In the genomic region with DNA sequence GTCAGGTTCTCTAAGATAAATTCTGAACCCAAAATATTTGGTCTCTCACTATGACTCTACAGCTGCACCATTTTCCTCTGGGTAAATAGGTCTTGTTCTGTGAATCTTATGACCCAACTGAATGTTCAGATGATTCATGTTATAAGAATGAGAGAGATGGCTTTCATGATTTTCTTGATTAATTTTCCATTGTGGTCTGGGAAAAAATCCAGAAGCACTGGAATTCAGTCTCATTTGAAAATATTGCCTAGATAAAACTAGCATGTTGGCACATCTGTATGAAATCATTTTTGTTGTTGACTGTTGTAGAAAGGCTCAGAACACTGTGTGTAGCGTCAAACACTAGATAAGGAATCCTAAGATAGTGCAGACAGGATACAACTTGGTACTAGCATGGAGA, we compare ENCODE assay signal across 35 mouse cellular contexts.
"Had no signal": no experiment of that assay in that cellular context is flagged by ENCODE, and none has a peak within 500 bp of the region (broad histone marks: within the 10 kb centered on the region; RNA-seq: fewer than 3 reads in every experiment).

No protein-coding gene starts in this region.

- H3K4me3 ChIP-seq: heart, embryonic 12.5 days; heart, embryonic 13.5 days; heart, embryonic 15.5 days; hindbrain, embryonic 10.5 days; hindbrain, embryonic 12.5 days; hindbrain, embryonic 13.5 days; hindbrain, embryonic 15.5 days; intestine, embryonic 15.5 days; kidney, embryonic 15.5 days; layer of hippocampus, adult 2 months; left cerebral cortex, adult 2 months had no signal

- DNase-seq: heart, postnatal 10 days; heart, postnatal 14 days; heart, postnatal 36 days; heart, postnatal 4 days; kidney, adult 11 months; kidney, adult 18-20 months; kidney, adult 2 months; kidney, adult 8-10 months; kidney, adult 9 months; kidney, postnatal 10 days; kidney, postnatal 14 days; kidney, postnatal 25 days; kidney, postnatal 36 days; kidney, postnatal 4 days; layer of hippocampus, adult 9-11 months; layer of hippocampus, postnatal 36 days had no signal

- H3K27me3 ChIP-seq: heart, embryonic 12.5 days; heart, embryonic 13.5 days; heart, embryonic 15.5 days; hindbrain, embryonic 12.5 days; hindbrain, embryonic 13.5 days; hindbrain, embryonic 15.5 days; intestine, embryonic 15.5 days; kidney, embryonic 15.5 days had no signal

- H3K27ac ChIP-seq: heart, embryonic 13.5 days; heart, embryonic 15.5 days; hindbrain, embryonic 10.5 days; hindbrain, embryonic 12.5 days; hindbrain, embryonic 13.5 days; hindbrain, embryonic 14.5 days; hindbrain, embryonic 15.5 days; hindbrain, postnatal 0 days; intestine, embryonic 15.5 days; kidney, embryonic 15.5 days; kidney, postnatal 0 days; layer of hippocampus, adult 2 months; left cerebral cortex, adult 2 months had no signal

- H3K36me3 ChIP-seq: heart, embryonic 12.5 days; heart, embryonic 13.5 days; heart, embryonic 15.5 days; hindbrain, embryonic 10.5 days; hindbrain, embryonic 12.5 days; hindbrain, embryonic 13.5 days; hindbrain, embryonic 15.5 days; intestine, embryonic 15.5 days; kidney, embryonic 15.5 days had no signal

- H3K9ac ChIP-seq: heart, embryonic 12.5 days; heart, embryonic 13.5 days; heart, embryonic 15.5 days; hindbrain, embryonic 12.5 days; hindbrain, embryonic 13.5 days; hindbrain, embryonic 14.5 days; hindbrain, embryonic 15.5 days; intestine, embryonic 15.5 days; kidney, embryonic 15.5 days had no signal

- H3K4me1 ChIP-seq: heart, embryonic 12.5 days; heart, embryonic 13.5 days; heart, embryonic 15.5 days; hindbrain, embryonic 10.5 days; hindbrain, embryonic 12.5 days; hindbrain, embryonic 13.5 days; hindbrain, embryonic 15.5 days; intestine, embryonic 15.5 days; kidney, embryonic 15.5 days had no signal

- H3K9me3 ChIP-seq: heart, embryonic 12.5 days; heart, embryonic 13.5 days; heart, embryonic 15.5 days; hindbrain, embryonic 10.5 days; hindbrain, embryonic 12.5 days; hindbrain, embryonic 13.5 days; hindbrain, embryonic 15.5 days; intestine, embryonic 15.5 days; kidney, embryonic 15.5 days had no signal

- ATAC-seq: hindbrain, embryonic 16.5 days; hindbrain, postnatal 0 days; inflammation-experienced regulatory T-cells, adult 6 months; intestine, embryonic 15.5 days; intestine, embryonic 16.5 days; intestine, postnatal 0 days had no signal

- H3K4me2 ChIP-seq: heart, embryonic 11.5 days; heart, embryonic 12.5 days; heart, embryonic 13.5 days; heart, embryonic 15.5 days; hindbrain, embryonic 12.5 days; hindbrain, embryonic 13.5 days; hindbrain, embryonic 14.5 days; hindbrain, embryonic 15.5 days; intestine, embryonic 15.5 days; kidney, embryonic 15.5 days had no signal
